ENCODE assay signal across 30 mouse cellular contexts in genomic region chr10:6967588-6968242, GRCm38 (mm10).
DNase-seq lines count a peak whose midpoint lies in the region; ATAC-seq lines count a peak whose summit lies in the region.
"Had no signal": no experiment of that assay in that cellular context is flagged by ENCODE, and none has a peak within 500 bp of the region (broad histone marks: within the 10 kb centered on the region; RNA-seq: fewer than 3 reads in every experiment).

No protein-coding gene starts in this region.

- WGBS in neural tube, embryonic 14.5 days: 74% methylated on average over 8 of the region's 8 CpGs
- 68% methylated on average over 8 of the region's 8 CpGs for WGBS in neural tube, embryonic 15.5 days
- WGBS in midbrain, embryonic 14.5 days: 73% methylated on average over 8 of the region's 8 CpGs

- no peak for DNase-seq in frontal cortex, postnatal 14 days (ENCODE audit: low spot score in 2 of 2)
- DNase-seq in midbrain, embryonic 14.5 days: no peak
- no peak for DNase-seq in cerebellum, adult 11 months
- DNase-seq in left cerebral cortex, adult 9 months (ENCODE audit: low spot score in 2 of 2): no peak
- DNase-seq: adrenal gland, postnatal 10 days; cerebellum, adult 9-10 months; cerebellum, postnatal 36 days; gastrocnemius, postnatal 10 days; heart, postnatal 10 days; kidney, adult 2 months; kidney, postnatal 36 days; thymus, adult 18-20 months; thymus, postnatal 25 days had no signal

- no peak overlapping the region for H3K9ac ChIP-seq in neural tube, embryonic 14.5 days (replicated peaks; ENCODE audit: low read depth, low read length)
- no peak overlapping the region for H3K9ac ChIP-seq in neural tube, embryonic 15.5 days (replicated peaks)
- H3K9ac ChIP-seq in midbrain, embryonic 14.5 days (replicated peaks; ENCODE audit: low read length): no peak overlapping the region
- H3K9ac ChIP-seq: embryonic facial prominence, embryonic 12.5 days; forebrain, embryonic 15.5 days; heart, embryonic 13.5 days; intestine, embryonic 15.5 days; limb, embryonic 13.5 days; lung, embryonic 15.5 days; midbrain, embryonic 12.5 days; neural tube, embryonic 12.5 days had no signal

- H3K36me3 ChIP-seq in neural tube, embryonic 14.5 days (ENCODE audit: control insufficient read depth, insufficient read depth, low read length): no peaks in the 10 kb centered on the region
- no peaks in the 10 kb centered on the region for H3K36me3 ChIP-seq in neural tube, embryonic 15.5 days
- no peaks in the 10 kb centered on the region for H3K36me3 ChIP-seq in midbrain, embryonic 14.5 days (ENCODE audit: control insufficient read depth, insufficient read depth, low read length)
- H3K36me3 ChIP-seq: embryonic facial prominence, embryonic 12.5 days; forebrain, embryonic 15.5 days; G1E; heart, embryonic 13.5 days; intestine, embryonic 15.5 days; limb, embryonic 13.5 days; lung, embryonic 15.5 days; midbrain, embryonic 12.5 days; neural tube, embryonic 12.5 days had no signal

- no peaks in the 10 kb centered on the region for H3K4me1 ChIP-seq in neural tube, embryonic 14.5 days (ENCODE audit: control insufficient read depth, insufficient read depth, low read length)
- H3K4me1 ChIP-seq in neural tube, embryonic 15.5 days: no peaks in the 10 kb centered on the region
- H3K4me1 ChIP-seq in midbrain, embryonic 14.5 days (ENCODE audit: control insufficient read depth, insufficient read depth, low read length): no peaks in the 10 kb centered on the region
- H3K4me1 ChIP-seq: embryonic facial prominence, embryonic 12.5 days; forebrain, embryonic 15.5 days; heart, embryonic 13.5 days; intestine, embryonic 15.5 days; limb, embryonic 13.5 days; lung, embryonic 15.5 days; midbrain, embryonic 12.5 days; neural tube, embryonic 12.5 days had no signal

- H3K4me2 ChIP-seq in neural tube, embryonic 14.5 days (ENCODE audit: low read depth, low read length): no peak overlapping the region
- H3K4me2 ChIP-seq in neural tube, embryonic 15.5 days: no peak overlapping the region
- no peak overlapping the region for H3K4me2 ChIP-seq in midbrain, embryonic 14.5 days (ENCODE audit: low read length)
- H3K4me2 ChIP-seq: embryonic facial prominence, embryonic 12.5 days; forebrain, embryonic 15.5 days; heart, embryonic 13.5 days; intestine, embryonic 15.5 days; limb, embryonic 13.5 days; liver, embryonic 11.5 days; lung, embryonic 15.5 days; midbrain, embryonic 12.5 days; neural tube, embryonic 12.5 days had no signal

- H3K9me3 ChIP-seq in neural tube, embryonic 14.5 days (ENCODE audit: control insufficient read depth, low read length): no peaks in the 10 kb centered on the region
- no peaks in the 10 kb centered on the region for H3K9me3 ChIP-seq in neural tube, embryonic 15.5 days (replicated peaks)
- H3K9me3 ChIP-seq in midbrain, embryonic 14.5 days (ENCODE audit: control insufficient read depth, low read length): no peaks in the 10 kb centered on the region
- H3K9me3 ChIP-seq: embryonic facial prominence, embryonic 12.5 days; forebrain, embryonic 15.5 days; G1E; heart, embryonic 13.5 days; intestine, embryonic 15.5 days; limb, embryonic 13.5 days; lung, embryonic 15.5 days; midbrain, embryonic 12.5 days; neural tube, embryonic 12.5 days had no signal

- no peak overlapping the region for H3K27ac ChIP-seq in neural tube, embryonic 14.5 days (ENCODE audit: low read depth, low read length)
- H3K27ac ChIP-seq in neural tube, embryonic 15.5 days (replicated peaks): no peak overlapping the region
- no peak overlapping the region; the same call in 1 of the 2 replicates for H3K27ac ChIP-seq in midbrain, embryonic 14.5 days (replicated peaks; ENCODE audit: low read depth, low read length)
- H3K27ac ChIP-seq: embryonic facial prominence, embryonic 12.5 days; forebrain, embryonic 15.5 days; heart, embryonic 13.5 days; intestine, embryonic 15.5 days; layer of hippocampus, adult 2 months; left cerebral cortex, adult 2 months; limb, embryonic 13.5 days; lung, embryonic 15.5 days; midbrain, embryonic 12.5 days; neural tube, embryonic 12.5 days; stomach, postnatal 0 days had no signal

- H3K4me3 ChIP-seq in neural tube, embryonic 14.5 days (ENCODE audit: low read depth, low read length): no peak overlapping the region
- H3K4me3 ChIP-seq in neural tube, embryonic 15.5 days (replicated peaks): no peak overlapping the region
- no peak overlapping the region for H3K4me3 ChIP-seq in midbrain, embryonic 14.5 days (replicated peaks; ENCODE audit: low read depth, low read length)
- H3K4me3 ChIP-seq: embryonic facial prominence, embryonic 12.5 days; forebrain, embryonic 15.5 days; heart, embryonic 13.5 days; intestine, embryonic 15.5 days; layer of hippocampus, adult 2 months; left cerebral cortex, adult 2 months; limb, embryonic 13.5 days; lung, embryonic 15.5 days; midbrain, embryonic 12.5 days; myocyte; neural tube, embryonic 12.5 days had no signal

- peak; percentile 45 for ATAC-seq in frontal cortex, adult (ENCODE audit: low TSS enrichment)
- ATAC-seq in neural tube, embryonic 14.5 days (ENCODE audit: low read depth): peak; percentile 34; the same call in 1 of the 2 replicates
- no peak for ATAC-seq in neural tube, embryonic 15.5 days (ENCODE audit: low FRiP score)
- ATAC-seq in midbrain, embryonic 14.5 days (ENCODE audit: low FRiP score, low TSS enrichment): 0 out of 2 replicates have a peak, but pooled peaks have one; percentile 53
- ATAC-seq: forebrain, embryonic 15.5 days; intestine, embryonic 15.5 days had no signal

- H3K27me3 ChIP-seq in neural tube, embryonic 14.5 days (ENCODE audit: control insufficient read depth, insufficient read depth, low read length): no peaks in the 10 kb centered on the region
- no peaks in the 10 kb centered on the region for H3K27me3 ChIP-seq in neural tube, embryonic 15.5 days (replicated peaks)
- no peaks in the 10 kb centered on the region for H3K27me3 ChIP-seq in midbrain, embryonic 14.5 days (ENCODE audit: control insufficient read depth, insufficient read depth, low read length)
- H3K27me3 ChIP-seq: embryonic facial prominence, embryonic 12.5 days; forebrain, embryonic 15.5 days; heart, embryonic 13.5 days; intestine, embryonic 15.5 days; limb, embryonic 13.5 days; lung, embryonic 15.5 days; midbrain, embryonic 12.5 days; neural tube, embryonic 12.5 days had no signal
